Comparison of ENCODE assay signal across 9 mouse cellular contexts in the genomic region with DNA sequence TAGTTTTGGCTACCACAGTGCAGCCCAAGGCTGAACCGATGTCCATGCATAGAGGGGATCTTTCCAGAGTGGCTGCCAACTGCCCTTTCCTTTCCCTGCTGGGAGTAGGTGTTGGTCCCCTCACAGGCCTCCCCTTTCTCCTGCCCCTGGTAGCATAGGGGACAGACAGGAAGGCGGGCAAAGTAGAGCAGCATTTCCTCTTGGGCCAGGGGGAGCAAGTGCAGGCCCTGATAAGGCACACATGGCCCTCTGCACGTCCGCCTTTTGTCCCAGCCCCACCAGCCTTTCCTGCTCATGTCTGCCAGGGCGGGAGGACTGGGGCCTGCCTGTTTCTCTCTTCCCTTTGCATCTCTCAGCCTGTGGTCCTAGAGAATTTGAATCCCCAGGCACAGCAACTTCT. TPM values are rescaled to one million over a fixed set of nuclear protein-coding genes. Genes with fewer than 3 reads are reported as not detected.
DNase-seq lines count a peak whose midpoint lies in the region; ATAC-seq and TF ChIP-seq lines count a peak whose summit lies in the region.
"Had no signal": no experiment of that assay in that cellular context is flagged by ENCODE, and none has a peak within 500 bp of the region (broad histone marks: within the 10 kb centered on the region; RNA-seq: fewer than 3 reads in every experiment).

No protein-coding gene starts in this region.

- 30% methylated on average over 5 of the region's 5 CpGs for WGBS in bone marrow, adult 2 months
- 26% methylated on average over 5 of the region's 5 CpGs for WGBS in liver, embryonic 11.5 days

- no peaks in the 10 kb centered on the region; the same call in 1 of the 2 replicates for H3K4me1 ChIP-seq in bone marrow, adult 2 months (ENCODE audit: control insufficient read depth, insufficient read depth, low read length)
- H3K4me1 ChIP-seq in liver, embryonic 11.5 days (replicated peaks; ENCODE audit: control insufficient read depth, insufficient read depth, low read length), result peaks cover 62% of the 10 kb centered on the region

- no peaks in the 10 kb centered on the region for H3K36me3 ChIP-seq in liver, embryonic 11.5 days (ENCODE audit: control insufficient read depth, insufficient read depth, low read length)

- no peak overlapping the region for H3K4me3 ChIP-seq in bone marrow, adult 2 months (replicated peaks; ENCODE audit: control insufficient read depth, low read depth, low read length)
- no peak overlapping the region; the same call in 1 of the 2 replicates for H3K4me3 ChIP-seq in liver, embryonic 11.5 days (ENCODE audit: low read depth, low read length)

- peak overlapping the region; percentile 33; the same call in 1 of the 2 replicates for H3K27ac ChIP-seq in bone marrow, adult 2 months (ENCODE audit: control insufficient read depth, insufficient read depth, low read depth, low read length, poor library complexity)
- H3K27ac ChIP-seq in liver, embryonic 11.5 days (ENCODE audit: low read depth, low read length), result peak overlapping the region; percentile 93

- DNase-seq in 416B (ENCODE audit: low read depth) (peak; percentile 93), adipocyte (ENCODE audit: low spot score) (no peak)
- peak; percentile 78 for DNase-seq in heart, postnatal 25 days (ENCODE audit: low spot score)
- peak; percentile 74 for DNase-seq in liver, embryonic 11.5 days (ENCODE audit: low spot score)
- no peak for DNase-seq in urinary bladder, postnatal 14 days (ENCODE audit: low spot score)
- DNase-seq in spleen, postnatal 14 days (ENCODE audit: low spot score in 2 of 2), result no peak

- no peaks in the 10 kb centered on the region for H3K9me3 ChIP-seq in liver, embryonic 11.5 days (ENCODE audit: control insufficient read depth, low read length)

- TF ChIP-seq CTCF in bone marrow, adult 2 months (IDR thresholded peaks at IDR 0.05; ENCODE audit: control insufficient read depth, insufficient read depth, low read length), result no peak

- TF ChIP-seq POLR2A in bone marrow, adult 2 months (IDR thresholded peaks at IDR 0.05; ENCODE audit: borderline replicate concordance, control insufficient read depth, low read depth, low read length), result no peak

- peak overlapping the region; percentile 38 for H3K4me2 ChIP-seq in liver, embryonic 11.5 days

- no peaks in the 10 kb centered on the region for H3K27me3 ChIP-seq in liver, embryonic 11.5 days (replicated peaks; ENCODE audit: control insufficient read depth, insufficient read depth, low read length)

- intact Hi-C loops in heart, postnatal 25 days (cut with DNase I), result loop anchor here (1.0 to 2.0 kb wide), 2 partner anchors 11 to 69 kb away; no protein-coding TSS in a partner anchor

- ATAC-seq in liver, embryonic 11.5 days (replicated peaks; ENCODE audit: low FRiP score), result peak; percentile 72
- ATAC-seq in inflammation-experienced regulatory T-cells, adult 6 months, result no peak

- H3K9ac ChIP-seq in liver, embryonic 11.5 days (ENCODE audit: low read depth, low read length), result peak overlapping the region; percentile 58

RNA-seq across cellular contexts. Expression of a gene that starts 8.0 kb away (rescaled TPM):
- polyA plus RNA-seq in bone marrow, adult 2 months (2011; ENCODE audit: insufficient read depth, insufficient read length, low replicate concordance, missing spikeins), result 91.0 and 128 TPM in 2 replicates
- 100 to 1,000 TPM; 149 to 179 TPM for total RNA-seq in heart, postnatal 25 days (2021)
- polyA plus RNA-seq in liver, embryonic 11.5 days (2014; fragmentation: Nextera tagmentation; extraction: Ambion mirVana), result 161 and 181 TPM in 2 replicates
- 1 to 10 TPM in 2 of 3 experiments, not detected in 1; 1.7 to 2.3 TPM for polyA plus RNA-seq in inflammation-experienced regulatory T-cells, adult 6 months (2017; shearing (Covaris generic))

RNA-seq across cellular contexts. Expression of a gene that starts 14.6 kb away (rescaled TPM):
- polyA plus RNA-seq in bone marrow, adult 2 months (2011; ENCODE audit: insufficient read depth, insufficient read length, low replicate concordance, missing spikeins), result not detected in 2 replicates
- total RNA-seq in heart, postnatal 25 days (2021), result not detected
- not detected in 2 replicates for polyA plus RNA-seq in liver, embryonic 11.5 days (2014; fragmentation: Nextera tagmentation; extraction: Ambion mirVana)
- not detected for polyA plus RNA-seq in inflammation-experienced regulatory T-cells, adult 6 months (2017; shearing (Covaris generic))
- total RNA-seq: adrenal gland, postnatal 36 days had no signal

RNA-seq across cellular contexts. Expression of a gene that starts 32.4 kb away (rescaled TPM):
- polyA plus RNA-seq in bone marrow, adult 2 months (2011; ENCODE audit: insufficient read depth, insufficient read length, low replicate concordance, missing spikeins), result 10.6 and 32.5 TPM in 2 replicates
- 10 to 100 TPM; 49.7 to 51.6 TPM for total RNA-seq in heart, postnatal 25 days (2021)
- 36.1 and 40.1 TPM in 2 replicates for polyA plus RNA-seq in liver, embryonic 11.5 days (2014; fragmentation: Nextera tagmentation; extraction: Ambion mirVana)
- polyA plus RNA-seq in inflammation-experienced regulatory T-cells, adult 6 months (2017; shearing (Covaris generic)), result 1 to 10 TPM; 6.6 to 9.1 (median 7.4) TPM

RNA-seq across cellular contexts. Expression of a gene that starts 55.4 kb away (rescaled TPM):
- polyA plus RNA-seq in bone marrow, adult 2 months (2011; ENCODE audit: insufficient read depth, insufficient read length, low replicate concordance, missing spikeins), result 21.8 and 36.9 TPM in 2 replicates
- 10 to 100 TPM; 27.5 to 32.3 TPM for total RNA-seq in heart, postnatal 25 days (2021)
- polyA plus RNA-seq in liver, embryonic 11.5 days (2014; fragmentation: Nextera tagmentation; extraction: Ambion mirVana), result 7.1 and 10.5 TPM in 2 replicates
- 10 to 100 TPM; 24.9 to 41.2 (median 27.0) TPM for polyA plus RNA-seq in inflammation-experienced regulatory T-cells, adult 6 months (2017; shearing (Covaris generic))

RNA-seq across cellular contexts. Expression of a gene that starts 56.4 kb away (rescaled TPM):
- polyA plus RNA-seq in bone marrow, adult 2 months (2011; ENCODE audit: insufficient read depth, insufficient read length, low replicate concordance, missing spikeins), result 0.99 and 4.2 TPM in 2 replicates
- total RNA-seq in heart, postnatal 25 days (2021), result 10 to 100 TPM; 26.9 to 28.9 TPM
- polyA plus RNA-seq in liver, embryonic 11.5 days (2014; fragmentation: Nextera tagmentation; extraction: Ambion mirVana), result 10.5 and 11.1 TPM in 2 replicates
- polyA plus RNA-seq in inflammation-experienced regulatory T-cells, adult 6 months (2017; shearing (Covaris generic)), result 1 to 10 TPM; 1.2 to 4.2 (median 2.1) TPM

Comparison
In these comparisons a context has a peak if more than half of its experiments do, and no peak if none do; other contexts are left out.
1. DNase-seq: peak in 416B (single experiment), heart, postnatal 25 days (single experiment) and liver, embryonic 11.5 days (single experiment); none in urinary bladder, postnatal 14 days (single experiment), spleen, postnatal 14 days (0 of 2) and adipocyte (single experiment).
2. RNA of a gene that starts 8.0 kb away (polyA plus RNA-seq): 161 to 181 TPM in liver, embryonic 11.5 days and 91.0 to 128 TPM in bone marrow, adult 2 months; 1.7 to 2.3 TPM in inflammation-experienced regulatory T-cells, adult 6 months; every median in the first group is over 10 times any median in the second.